Mouse (Mus musculus) testis, adult 2 months (tissue): ENCODE measurements at regions not wholly inside any gene's neighbourhood (a gene's known extent, or its start where the extent isn't known, plus 50 kb on each side); places are given as distances from the start of the nearest gene placed in this dataset.

Experiments used
- CTCF ChIP-seq: fragments of 200-500 bp; IDR thresholded peaks from 2 replicates; pipeline ENCODE4 v1.5.1; 2012; ENCODE audit warnings: low read depth, mild to moderate bottlenecking, inconsistent platforms, low read length, moderate library complexity; ENCODE audit not compliant: control insufficient read depth, insufficient read depth, insufficient replicate concordance
- POLR2A ChIP-seq: fragments of 200-500 bp; IDR thresholded peaks from 2 replicates; pipeline ENCODE4 v1.6.1; 2012; ENCODE audit warnings: low read depth, mild to moderate bottlenecking, inconsistent platforms, low read length, moderate library complexity; ENCODE audit not compliant: control insufficient read depth

GRCm38 (mm10) chr1:137898397-137898796 is 277.1 kb downstream of the Ptprc start:
- TF ChIP-seq CTCF = no peak
- TF ChIP-seq POLR2A = peak; percentile 50; the same call in 1 of the 2 replicates
